ENCODE assay signal across 8 mouse cellular contexts in genomic region chr4:105109199-105109989, GRCm38 (mm10). TPM values are rescaled to one million over a fixed set of nuclear protein-coding genes. Genes with fewer than 3 reads are reported as not detected.
A peak's percentile ranks its signal among the peaks of the same experiment; 100 is the strongest.
DNase-seq lines count a peak whose midpoint lies in the region; ATAC-seq lines count a peak whose summit lies in the region.

TSS of gene Prkaa2 (minus strand) at chr4:105109890.

- peak; percentile 78 for ATAC-seq in embryonic facial prominence, embryonic 12.5 days (ENCODE audit: insufficient number of reproducible peaks, insufficient read depth, low FRiP score, low TSS enrichment)
- ATAC-seq in limb, embryonic 13.5 days (ENCODE audit: low FRiP score, low read depth): peak; percentile 88
- peak; percentile 93 for ATAC-seq in midbrain, embryonic 13.5 days
- ATAC-seq in monocyte, adult 5-6 weeks (replicated peaks; ENCODE audit: insufficient number of reproducible peaks, low FRiP score, low TSS enrichment, poor library complexity, severe bottlenecking): no peak

- DNase-seq in adrenal gland, postnatal 36 days: peak; percentile 88 to 93
- DNase-seq in heart, adult 9 months (ENCODE audit: low spot score in 2 of 2): peak; percentile 74 to 77
- peak; percentile 77 for DNase-seq in kidney, adult 9 months
- DNase-seq in spleen, adult 12 weeks (ENCODE audit: low spot score): peak; percentile 6

- H3K9me3 ChIP-seq in embryonic facial prominence, embryonic 12.5 days: no peaks in the 10 kb centered on the region
- no peaks in the 10 kb centered on the region for H3K9me3 ChIP-seq in limb, embryonic 13.5 days
- no peaks in the 10 kb centered on the region for H3K9me3 ChIP-seq in midbrain, embryonic 13.5 days

- peaks cover 29% of the 10 kb centered on the region for H3K27me3 ChIP-seq in embryonic facial prominence, embryonic 12.5 days
- peaks cover 19% of the 10 kb centered on the region for H3K27me3 ChIP-seq in limb, embryonic 13.5 days
- H3K27me3 ChIP-seq in midbrain, embryonic 13.5 days: no peaks in the 10 kb centered on the region

- H3K9ac ChIP-seq in embryonic facial prominence, embryonic 12.5 days: peak within 1 kb of the TSS; percentile 70
- peak within 1 kb of the TSS; percentile 78 for H3K9ac ChIP-seq in limb, embryonic 13.5 days
- H3K9ac ChIP-seq in midbrain, embryonic 13.5 days (replicated peaks): peak within 1 kb of the TSS; percentile 87

- 1% methylated on average over 70 of the region's 80 CpGs for WGBS in embryonic facial prominence, embryonic 12.5 days
- WGBS in limb, embryonic 13.5 days: under 1% methylated on average over 64 of the region's 80 CpGs
- under 1% methylated on average over 63 of the region's 80 CpGs for WGBS in midbrain, embryonic 13.5 days

- H3K4me2 ChIP-seq in embryonic facial prominence, embryonic 12.5 days (replicated peaks): peak within 1 kb of the TSS; percentile 95
- H3K4me2 ChIP-seq in limb, embryonic 13.5 days (replicated peaks): peak within 1 kb of the TSS; percentile 86
- peak within 1 kb of the TSS; percentile 74 for H3K4me2 ChIP-seq in midbrain, embryonic 13.5 days (replicated peaks)

- H3K36me3 ChIP-seq in embryonic facial prominence, embryonic 12.5 days: no peaks in the 10 kb centered on the region
- no peaks in the 10 kb centered on the region for H3K36me3 ChIP-seq in limb, embryonic 13.5 days
- no peaks in the 10 kb centered on the region for H3K36me3 ChIP-seq in midbrain, embryonic 13.5 days

- H3K27ac ChIP-seq in embryonic facial prominence, embryonic 12.5 days: 0 out of 2 replicates have a peak within 1 kb of the TSS, but pooled peaks have one; percentile 11
- no peak within 1 kb of the TSS for H3K27ac ChIP-seq in limb, embryonic 13.5 days
- peak within 1 kb of the TSS; percentile 87 for H3K27ac ChIP-seq in midbrain, embryonic 13.5 days

- H3K4me3 ChIP-seq in embryonic facial prominence, embryonic 12.5 days: peak within 1 kb of the TSS; percentile 69
- peak within 1 kb of the TSS; percentile 66 for H3K4me3 ChIP-seq in limb, embryonic 13.5 days
- peak within 1 kb of the TSS; percentile 76 for H3K4me3 ChIP-seq in midbrain, embryonic 13.5 days (replicated peaks)

- H3K4me1 ChIP-seq in embryonic facial prominence, embryonic 12.5 days: peaks cover 12% of the 10 kb centered on the region
- peaks cover 15% of the 10 kb centered on the region for H3K4me1 ChIP-seq in limb, embryonic 13.5 days
- peaks cover 24% of the 10 kb centered on the region for H3K4me1 ChIP-seq in midbrain, embryonic 13.5 days (replicated peaks)

RNA-seq across cellular contexts. Expression of gene Prkaa2, which starts in this region (rescaled TPM):
- 10 to 100 TPM in 1 of 2 experiments, 1 to 10 TPM in 1; 6.8 to 13.7 TPM for total RNA-seq in adrenal gland, postnatal 36 days (2021)
- polyA plus RNA-seq in embryonic facial prominence, embryonic 12.5 days (2016; fragmentation: Nextera tagmentation; extraction: Ambion mirVana): 1.5 and 1.8 TPM in 2 replicates
- 0.92 and 1.1 TPM in 2 replicates for polyA plus RNA-seq in limb, embryonic 13.5 days (2015; fragmentation: Nextera tagmentation; extraction: Ambion mirVana)
- polyA plus RNA-seq in midbrain, embryonic 13.5 days (2015; fragmentation: Nextera tagmentation; extraction: Ambion mirVana): 9.8 and 11.1 TPM in 2 replicates
- total RNA-seq in monocyte, adult 5-6 weeks (2017): 0.29 TPM in 1 of 3 replicates, not detected in the others

Comparison
In these comparisons a context has a peak if more than half of its experiments do, and no peak if none do; other contexts are left out.
1. DNase-seq: peak in every context shown above with its lines; median percentile 90 in adrenal gland, postnatal 36 days; 77 in kidney, adult 9 months; 76 in heart, adult 9 months; 6 in spleen, adult 12 weeks.